Mouse (Mus musculus): ENCODE measurements at regions not wholly inside any gene's neighbourhood (a gene's known extent, or its start where the extent isn't known, plus 50 kb on each side); places are given as distances from the start of the nearest gene placed in this dataset.

DNA sequence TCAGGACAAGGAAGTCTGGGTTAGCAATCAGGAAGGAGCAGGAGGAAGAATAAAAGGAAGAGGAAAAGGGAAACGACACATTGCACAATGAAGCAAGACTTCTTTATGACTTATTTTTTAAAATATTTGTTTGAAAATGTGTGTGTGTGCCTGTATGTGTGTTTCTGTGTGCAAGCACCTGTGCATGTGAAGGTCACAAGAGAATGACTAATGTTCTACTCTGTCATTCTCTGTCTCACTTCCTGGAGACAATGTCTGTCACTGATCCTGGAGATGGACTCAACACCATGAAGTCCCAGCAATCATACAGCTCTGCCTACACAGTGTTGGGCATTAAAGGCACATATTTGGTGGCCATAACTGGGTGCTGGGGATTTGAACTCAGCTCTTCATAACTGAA lies 96.2 kb upstream of the Trib2 start:
- Histone ChIP-seq H3K4me1 (ENCODE audit: control insufficient read depth, insufficient read depth, low read length) (no peaks in the 10 kb centered on the region), H3K4me3 (ENCODE audit: low read depth, low read length) (no peak overlapping the region), H3K27me3 (ENCODE audit: control insufficient read depth, insufficient read depth, low read length) (no peaks in the 10 kb centered on the region), H3K4me2 (ENCODE audit: low read depth) (no peak overlapping the region), H3K36me3 (ENCODE audit: control insufficient read depth, insufficient read depth, low read length) (no peaks in the 10 kb centered on the region), H3K9ac (ENCODE audit: low read length) (no peak overlapping the region), H3K27ac (ENCODE audit: low read depth, low read length) (no peak overlapping the region), H3K9me3 (ENCODE audit: control insufficient read depth, low read length) (no peaks in the 10 kb centered on the region)
- DNase-seq (ENCODE audit: low spot score): no peak
- WGBS: 85% methylated on average over 1 of the region's 1 CpGs
- ATAC-seq (ENCODE audit: insufficient read depth, low FRiP score, low TSS enrichment): no peak

GRCm38 (mm10) chr12:15912491-15912890 lies 95.8 kb upstream of the Trib2 start:
- H3K4me3 ChIP-seq (ENCODE audit: low read depth, low read length): no peak overlapping the region
- no peaks in the 10 kb centered on the region for H3K9me3 ChIP-seq (ENCODE audit: control insufficient read depth, low read length)
- H3K36me3 ChIP-seq (ENCODE audit: control insufficient read depth, insufficient read depth, low read length): no peaks in the 10 kb centered on the region
- H3K27ac ChIP-seq (ENCODE audit: low read depth, low read length): no peak overlapping the region
- H3K4me1 ChIP-seq (ENCODE audit: control insufficient read depth, insufficient read depth, low read length): no peaks in the 10 kb centered on the region
- 88% methylated on average over 3 of the region's 3 CpGs for WGBS
- no peak overlapping the region for H3K4me2 ChIP-seq (ENCODE audit: low read depth)
- H3K27me3 ChIP-seq (ENCODE audit: control insufficient read depth, insufficient read depth, low read length): no peaks in the 10 kb centered on the region
- ATAC-seq (ENCODE audit: insufficient read depth, low FRiP score, low TSS enrichment) (no peak), DNase-seq (ENCODE audit: low spot score) (no peak)
- H3K9ac ChIP-seq (ENCODE audit: low read length): no peak overlapping the region

DNA sequence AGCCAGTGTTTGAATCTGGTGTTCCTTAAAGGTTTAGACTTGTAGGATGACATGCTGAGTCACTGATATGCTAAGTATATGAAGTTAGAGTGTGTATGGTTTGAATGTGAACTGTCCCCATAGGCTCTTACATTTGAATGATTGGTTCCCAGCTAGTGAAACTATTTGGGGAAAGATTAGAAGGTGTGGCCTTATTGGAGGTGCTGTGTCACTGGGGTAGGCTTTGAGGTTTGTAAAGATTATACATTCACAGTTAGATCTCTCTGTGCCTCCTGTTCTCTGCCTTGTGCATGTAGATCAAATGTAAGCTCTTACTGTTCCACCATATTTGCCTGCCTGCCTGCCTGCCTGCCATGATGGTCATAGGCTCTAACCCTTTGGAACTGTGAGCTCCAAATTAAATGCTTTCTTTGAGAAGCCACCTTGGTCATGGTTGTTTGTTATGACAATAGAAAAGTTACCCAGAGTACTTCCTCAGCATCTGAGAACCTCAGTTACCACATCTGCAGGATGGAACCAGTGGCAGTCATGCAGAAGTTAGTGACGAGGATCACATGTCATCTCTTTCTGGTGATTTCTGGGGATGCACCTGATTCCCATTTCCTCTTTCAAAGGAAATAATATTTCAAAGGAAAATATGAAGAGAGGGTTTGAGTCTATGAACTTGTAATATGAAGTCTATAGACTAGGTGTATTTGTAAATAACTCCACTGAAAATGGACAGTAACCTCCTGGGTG lies 94.7 kb upstream of the Trib2 start:
- no peak for ATAC-seq (ENCODE audit: insufficient read depth, low FRiP score, low TSS enrichment)
- 88% methylated on average over 1 of the region's 1 CpGs for WGBS
- DNase-seq (ENCODE audit: low spot score): no peak
- no peaks in the 10 kb centered on the region for H3K4me1 ChIP-seq (ENCODE audit: control insufficient read depth, insufficient read depth, low read length)
- no peak overlapping the region for H3K4me2 ChIP-seq (ENCODE audit: low read depth)
- no peak overlapping the region for H3K4me3 ChIP-seq (ENCODE audit: low read depth, low read length)
- no peak overlapping the region for H3K9ac ChIP-seq (ENCODE audit: low read length)
- no peaks in the 10 kb centered on the region for H3K9me3 ChIP-seq (ENCODE audit: control insufficient read depth, low read length)
- H3K36me3 ChIP-seq (ENCODE audit: control insufficient read depth, insufficient read depth, low read length): no peaks in the 10 kb centered on the region
- no peaks in the 10 kb centered on the region for H3K27me3 ChIP-seq (ENCODE audit: control insufficient read depth, insufficient read depth, low read length)
- no peak overlapping the region for H3K27ac ChIP-seq (ENCODE audit: low read depth, low read length)

- H3K4me2 ChIP-seq (ENCODE audit: low read depth): no peak overlapping the region
- H3K4me1 ChIP-seq (ENCODE audit: control insufficient read depth, insufficient read depth, low read length): no peaks in the 10 kb centered on the region
- no peak overlapping the region for H3K4me3 ChIP-seq (ENCODE audit: low read depth, low read length)
- no peak overlapping the region for H3K27ac ChIP-seq (ENCODE audit: low read depth, low read length)
- WGBS: 88% methylated on average over 2 of the region's 2 CpGs
- DNase-seq (ENCODE audit: low spot score) (no peak), ATAC-seq (ENCODE audit: insufficient read depth, low FRiP score, low TSS enrichment) (no peak)
- no peaks in the 10 kb centered on the region for H3K36me3 ChIP-seq (ENCODE audit: control insufficient read depth, insufficient read depth, low read length)
- H3K9ac ChIP-seq (ENCODE audit: low read length): no peak overlapping the region
- no peaks in the 10 kb centered on the region for H3K9me3 ChIP-seq (ENCODE audit: control insufficient read depth, low read length)
- H3K27me3 ChIP-seq (ENCODE audit: control insufficient read depth, insufficient read depth, low read length): no peaks in the 10 kb centered on the region
Measured at GRCm38 (mm10) chr12:15897539-15897938, 80.8 kb upstream of the Trib2 start.

- Histone ChIP-seq H3K4me1 (ENCODE audit: control insufficient read depth, insufficient read depth, low read length) (no peaks in the 10 kb centered on the region), H3K4me3 (ENCODE audit: low read depth, low read length) (no peak overlapping the region), H3K27me3 (ENCODE audit: control insufficient read depth, insufficient read depth, low read length) (no peaks in the 10 kb centered on the region), H3K27ac (ENCODE audit: low read depth, low read length) (no peak overlapping the region), H3K4me2 (ENCODE audit: low read depth) (no peak overlapping the region), H3K9me3 (ENCODE audit: control insufficient read depth, low read length) (no peaks in the 10 kb centered on the region), H3K36me3 (ENCODE audit: control insufficient read depth, insufficient read depth, low read length) (no peaks in the 10 kb centered on the region), H3K9ac (ENCODE audit: low read length) (no peak overlapping the region)
- 83% methylated on average over 3 of the region's 3 CpGs for WGBS
- ATAC-seq (ENCODE audit: insufficient read depth, low FRiP score, low TSS enrichment) (no peak), DNase-seq (ENCODE audit: low spot score) (no peak)
Measured at GRCm38 (mm10) chr12:15896511-15896910, 79.8 kb upstream of the Trib2 start.

DNA sequence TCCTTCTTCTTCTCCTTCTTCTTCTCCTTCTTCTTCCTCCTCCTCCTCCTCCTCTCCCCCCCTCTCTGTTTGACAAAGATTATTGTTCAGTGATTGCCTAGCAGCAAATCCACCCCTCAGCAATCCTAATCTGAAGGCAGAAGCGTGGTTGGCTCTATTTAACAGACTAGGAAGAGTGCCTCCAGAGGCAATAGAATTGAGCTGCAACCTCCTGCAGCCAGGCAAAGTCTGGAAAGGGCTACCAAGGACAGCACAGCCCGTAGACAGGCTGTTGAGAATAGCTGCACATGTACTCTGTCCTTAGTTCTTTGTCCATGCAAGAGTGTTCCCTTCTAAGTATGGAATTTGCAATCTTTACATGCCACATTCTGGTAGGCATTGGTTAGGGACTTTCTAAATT lies 78.5 kb upstream of the Trib2 start:
- 44% methylated on average over 2 of the region's 2 CpGs for WGBS
- Histone ChIP-seq H3K4me1 (ENCODE audit: control insufficient read depth, insufficient read depth, low read length) (no peaks in the 10 kb centered on the region), H3K4me3 (ENCODE audit: low read depth, low read length) (no peak overlapping the region), H3K4me2 (ENCODE audit: low read depth) (no peak overlapping the region), H3K9ac (ENCODE audit: low read length) (no peak overlapping the region), H3K36me3 (ENCODE audit: control insufficient read depth, insufficient read depth, low read length) (no peaks in the 10 kb centered on the region), H3K27ac (ENCODE audit: low read depth, low read length) (no peak overlapping the region), H3K27me3 (ENCODE audit: control insufficient read depth, insufficient read depth, low read length) (no peaks in the 10 kb centered on the region), H3K9me3 (ENCODE audit: control insufficient read depth, low read length) (no peaks in the 10 kb centered on the region)
- ATAC-seq (ENCODE audit: insufficient read depth, low FRiP score, low TSS enrichment): no peak
- DNase-seq (ENCODE audit: low spot score): no peak

DNA sequence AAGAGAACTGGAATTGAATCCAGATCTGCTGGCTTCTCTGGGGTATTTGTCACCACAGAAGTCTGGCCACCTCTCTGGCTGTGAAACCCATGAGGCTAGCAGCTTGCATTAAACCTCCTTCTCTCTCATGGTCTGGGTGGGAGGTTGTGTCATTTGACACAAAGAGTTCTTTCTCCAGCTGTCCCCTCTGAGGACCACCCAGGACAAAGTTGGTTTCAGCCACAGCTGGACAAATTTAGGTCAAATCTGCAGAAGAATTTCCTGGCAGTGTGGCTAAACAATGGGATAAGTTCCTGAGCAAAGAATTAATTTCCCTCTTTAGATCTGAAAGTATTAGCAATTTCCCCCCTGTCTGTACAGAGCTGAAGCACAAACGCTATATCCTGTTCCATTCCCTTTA lies 73.9 kb upstream of the Trib2 start:
- Histone ChIP-seq H3K27me3 (ENCODE audit: control insufficient read depth, insufficient read depth, low read length) (no peaks in the 10 kb centered on the region), H3K9ac (ENCODE audit: low read length) (no peak overlapping the region), H3K36me3 (ENCODE audit: control insufficient read depth, insufficient read depth, low read length) (no peaks in the 10 kb centered on the region), H3K4me2 (ENCODE audit: low read depth) (no peak overlapping the region), H3K4me3 (ENCODE audit: low read depth, low read length) (no peak overlapping the region), H3K4me1 (ENCODE audit: control insufficient read depth, insufficient read depth, low read length) (no peaks in the 10 kb centered on the region), H3K9me3 (ENCODE audit: control insufficient read depth, low read length) (no peaks in the 10 kb centered on the region), H3K27ac (ENCODE audit: low read depth, low read length) (no peak overlapping the region)
- DNase-seq (ENCODE audit: low spot score): no peak
- WGBS: 77% methylated on average over 1 of the region's 1 CpGs
- ATAC-seq (ENCODE audit: insufficient read depth, low FRiP score, low TSS enrichment): no peak

- no peak for DNase-seq (ENCODE audit: low spot score)
- Histone ChIP-seq H3K36me3 (ENCODE audit: control insufficient read depth, insufficient read depth, low read length) (no peaks in the 10 kb centered on the region), H3K27me3 (ENCODE audit: control insufficient read depth, insufficient read depth, low read length) (no peaks in the 10 kb centered on the region), H3K9me3 (ENCODE audit: control insufficient read depth, low read length) (no peaks in the 10 kb centered on the region), H3K4me2 (ENCODE audit: low read depth) (no peak overlapping the region), H3K27ac (ENCODE audit: low read depth, low read length) (no peak overlapping the region), H3K4me1 (ENCODE audit: control insufficient read depth, insufficient read depth, low read length) (no peaks in the 10 kb centered on the region), H3K4me3 (ENCODE audit: low read depth, low read length) (no peak overlapping the region), H3K9ac (ENCODE audit: low read length) (no peak overlapping the region)
- WGBS: 85% methylated on average over 7 of the region's 7 CpGs
- ATAC-seq (ENCODE audit: insufficient read depth, low FRiP score, low TSS enrichment): no peak
Measured at GRCm38 (mm10) chr12:15879907-15880430, 63.2 kb upstream of the Trib2 start.

Data from neural tube, embryonic 11.5 days (tissue).